Mouse (Mus musculus): ENCODE results near the gene Cnr2. TPM values are rescaled to one million over a fixed set of nuclear protein-coding genes. Genes with fewer than 3 reads are reported as not detected.
A peak's percentile ranks its signal among the peaks of the same experiment; 100 is the strongest.

The Cnr2 gene
- total and polyA plus RNA-seq, 3 experiments, result 0.23 to 0.88 (median 0.59) TPM

DNA sequence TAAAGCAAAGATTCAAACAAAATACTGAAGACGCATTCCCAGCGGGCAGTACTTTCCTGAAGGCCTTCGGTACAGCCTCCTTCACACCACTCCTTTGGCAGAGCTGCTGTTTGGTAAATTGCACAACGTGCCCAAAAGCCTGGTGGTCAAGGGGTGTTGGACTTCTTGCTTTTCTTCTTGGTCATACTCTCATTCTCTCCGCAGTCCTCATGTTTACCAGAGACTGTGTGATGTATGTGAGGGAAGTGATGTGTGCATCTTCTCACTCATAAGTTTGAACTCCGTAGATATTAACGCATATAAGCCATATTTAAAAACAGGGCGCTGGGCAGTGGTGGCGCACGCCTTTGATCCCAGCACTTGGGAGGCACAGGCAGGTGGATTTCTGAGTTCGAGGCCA is 40.6 kb upstream of the Cnr2 start:
- Histone ChIP-seq H3K79me2 (replicated peaks; ENCODE audit: control insufficient read depth, insufficient read depth, low read length) (peaks cover 3% of the 10 kb centered on the region), H3K9ac (ENCODE audit: low read depth, low read length) (no peak overlapping the region), H3K27ac (no peak overlapping the region; the same call in 1 of the 2 replicates), H3K27me3 (ENCODE audit: control insufficient read depth, insufficient read depth, low read length) (no peaks in the 10 kb centered on the region), H3K4me3 (no peak overlapping the region), H3K36me3 (ENCODE audit: control insufficient read depth, insufficient read depth, low read length) (peaks cover 20% of the 10 kb centered on the region), H3K4me1 (ENCODE audit: control insufficient read depth, insufficient read depth, low read length) (peaks cover 8% of the 10 kb centered on the region)
- no peak for DNase-seq
- TF ChIP-seq CTCF (IDR thresholded peaks at IDR 0.05) (no peak), EP300 (IDR thresholded peaks at IDR 0.05; ENCODE audit: insufficient read depth, low read depth, low read length) (no peak), POLR2A (IDR thresholded peaks at IDR 0.05; ENCODE audit: insufficient read depth, low read depth, low read length) (no peak)
- WGBS, result 78% methylated on average over 11 of the region's 11 CpGs
- intact Hi-C loops (cut with DNase I), result loop anchor here (10.0 kb wide), 1 partner anchor 500 kb away; the partner anchor contains the start of gene Srrm1

DNA sequence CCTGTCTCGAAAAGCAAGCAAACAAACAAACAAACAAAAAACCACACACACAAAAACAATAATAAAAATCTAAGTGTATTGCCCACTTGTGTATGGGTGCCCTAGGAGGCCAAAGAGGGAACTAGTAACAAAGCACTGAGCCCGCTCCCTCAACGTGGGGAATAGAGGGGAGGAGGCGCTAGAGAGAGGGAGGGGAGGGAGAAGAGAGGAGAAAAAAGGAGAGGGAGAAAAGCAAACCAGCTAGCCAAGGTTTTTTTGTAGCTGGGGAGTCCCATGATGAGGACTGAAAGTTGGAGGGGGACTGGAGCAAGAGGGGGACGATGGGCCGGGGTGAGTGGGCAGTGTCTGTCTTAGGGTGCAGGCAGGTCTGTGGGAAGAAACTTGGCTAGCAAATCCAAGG is 40.1 kb upstream of the Cnr2 start:
- H3K79me2 ChIP-seq (replicated peaks; ENCODE audit: control insufficient read depth, insufficient read depth, low read length), result peaks cover 3% of the 10 kb centered on the region
- H3K9ac ChIP-seq (ENCODE audit: low read depth, low read length), result peak overlapping the region; percentile 92
- peaks cover 25% of the 10 kb centered on the region for H3K36me3 ChIP-seq (ENCODE audit: control insufficient read depth, insufficient read depth, low read length)
- H3K4me1 ChIP-seq (ENCODE audit: control insufficient read depth, insufficient read depth, low read length), result peaks cover 8% of the 10 kb centered on the region
- intact Hi-C loops (cut with DNase I), result loop anchor here (10.0 kb wide), 1 partner anchor 500 kb away; the partner anchor contains the start of gene Srrm1
- H3K27ac ChIP-seq, result peak overlapping the region; percentile 90
- H3K27me3 ChIP-seq (ENCODE audit: control insufficient read depth, insufficient read depth, low read length), result no peaks in the 10 kb centered on the region
- peak overlapping the region; percentile 90 for H3K4me3 ChIP-seq
- DNase-seq, result no peak
- TF ChIP-seq CTCF (IDR thresholded peaks at IDR 0.05), result no peak
- TF ChIP-seq POLR2A (IDR thresholded peaks at IDR 0.05; ENCODE audit: insufficient read depth, low read depth, low read length), result no peak
- no peak for TF ChIP-seq EP300 (IDR thresholded peaks at IDR 0.05; ENCODE audit: insufficient read depth, low read depth, low read length)
- 7% methylated on average over 6 of the region's 6 CpGs for WGBS

DNA sequence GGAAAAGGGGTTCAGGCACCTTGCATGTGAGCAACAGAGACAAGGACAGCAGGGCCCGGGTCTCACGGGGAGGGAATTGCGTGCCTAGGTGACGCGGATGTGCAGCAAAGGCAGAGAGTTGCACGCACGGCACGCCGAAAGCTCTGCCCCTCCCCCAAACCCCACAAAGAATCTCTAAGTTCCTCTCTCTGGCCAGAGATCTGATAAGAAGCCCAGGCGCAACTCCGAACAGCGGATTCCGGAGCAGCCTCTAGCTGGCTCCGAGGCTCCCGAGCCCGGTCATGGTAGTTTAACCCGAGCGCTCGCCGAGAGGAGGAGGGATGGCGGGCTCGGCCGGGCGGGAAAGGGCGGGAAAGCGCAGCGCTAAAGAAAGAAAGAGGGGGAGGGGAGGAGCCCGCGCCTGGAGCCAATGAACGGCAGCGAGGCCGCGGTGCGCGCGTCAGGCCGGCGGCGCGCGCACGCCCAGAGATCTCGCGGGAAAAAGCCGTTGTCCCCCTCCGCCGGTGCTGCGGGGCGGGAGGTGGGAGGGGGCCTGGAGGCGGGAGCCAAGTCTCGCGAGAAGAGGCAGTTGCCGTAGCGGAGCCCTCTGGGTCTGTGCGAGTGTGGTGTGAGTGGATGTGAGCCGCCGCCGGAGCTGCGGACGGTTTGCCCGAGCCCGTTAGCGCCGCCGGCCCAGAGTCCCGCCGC is 39.5 kb upstream of the Cnr2 start, which contains the start of gene Srsf10:
TSS of gene Srsf10 (plus strand) at position 212 of the 687 bp plus-strand sequence.
- under 1% methylated on average over 59 of the region's 67 CpGs for WGBS
- intact Hi-C loops (cut with DNase I), result loop anchor here (1.0 to 10.0 kb wide), 2 partner anchors 18 to 501 kb away; partner anchors contain the start of genes Pnrc2 and Srrm1
- peak; percentile 78 for TF ChIP-seq POLR2A (IDR thresholded peaks at IDR 0.05; ENCODE audit: insufficient read depth, low read depth, low read length)
- TF ChIP-seq CTCF (IDR thresholded peaks at IDR 0.05), result no peak
- 0 out of 2 replicates have a peak, but pooled peaks have one; percentile 12 for TF ChIP-seq EP300 (IDR thresholded peaks at IDR 0.05; ENCODE audit: insufficient read depth, low read depth, low read length)

DNA sequence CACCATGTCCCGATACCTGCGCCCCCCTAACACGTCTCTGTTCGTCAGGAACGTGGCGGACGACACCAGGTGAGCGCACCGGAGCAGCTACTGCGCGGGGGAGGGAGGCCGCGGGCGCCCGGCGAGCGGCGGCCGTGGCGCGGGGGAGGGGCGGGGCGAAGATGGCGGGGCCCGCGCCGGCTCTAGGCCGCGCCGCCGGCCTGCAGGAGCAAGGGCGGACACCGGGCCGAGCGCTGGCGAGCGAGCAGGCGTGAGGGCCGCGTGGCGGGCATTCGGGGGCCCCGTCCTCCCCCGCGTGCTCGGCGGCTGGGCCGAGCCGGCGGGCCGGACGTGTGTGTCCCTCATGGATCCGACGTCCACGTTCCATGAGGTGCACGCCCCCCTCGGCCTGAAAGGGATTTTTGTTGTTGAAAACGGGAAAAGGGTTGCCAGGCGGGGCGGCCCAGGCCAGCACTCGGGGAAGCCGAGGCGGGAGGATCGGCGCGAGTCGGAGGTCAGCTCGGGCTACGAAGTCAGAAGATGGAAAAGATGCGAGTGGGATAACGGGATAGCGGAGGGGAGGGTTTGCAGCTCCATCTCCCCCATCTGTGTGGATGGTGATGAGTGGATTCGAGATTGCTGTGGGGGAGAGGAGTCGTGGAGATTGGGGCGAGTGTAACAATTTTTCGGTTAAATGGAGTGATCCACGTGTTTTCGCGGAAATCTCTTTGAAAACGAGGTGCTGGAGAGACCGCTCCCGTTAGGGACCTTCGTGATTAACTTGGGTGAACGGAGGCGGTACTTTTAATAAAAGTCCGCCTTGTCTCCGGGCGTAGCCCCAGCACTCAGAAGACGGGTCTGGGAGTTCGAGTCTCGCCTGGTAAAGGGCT is 38.7 kb upstream of the Cnr2 start:
- peak overlapping the region; percentile 90 for H3K4me3 ChIP-seq
- peaks cover 10% of the 10 kb centered on the region for H3K4me1 ChIP-seq (ENCODE audit: control insufficient read depth, insufficient read depth, low read length)
- 1% methylated on average over 78 of the region's 91 CpGs for WGBS
- intact Hi-C loops (cut with DNase I), result loop anchor here (1.0 to 10.0 kb wide), 2 partner anchors 17 to 502 kb away; partner anchors contain the start of genes Pnrc2 and Srrm1
- DNase-seq, result peak in 1 of 2 experiments; percentile 77
- peaks cover 33% of the 10 kb centered on the region for H3K36me3 ChIP-seq (ENCODE audit: control insufficient read depth, insufficient read depth, low read length)
- peaks cover 3% of the 10 kb centered on the region for H3K79me2 ChIP-seq (replicated peaks; ENCODE audit: control insufficient read depth, insufficient read depth, low read length)
- no peaks in the 10 kb centered on the region for H3K27me3 ChIP-seq (ENCODE audit: control insufficient read depth, insufficient read depth, low read length)
- H3K9ac ChIP-seq (ENCODE audit: low read depth, low read length), result peak overlapping the region; percentile 99
- no peak for TF ChIP-seq EP300 (IDR thresholded peaks at IDR 0.05; ENCODE audit: insufficient read depth, low read depth, low read length)
- no peak for TF ChIP-seq POLR2A (IDR thresholded peaks at IDR 0.05; ENCODE audit: insufficient read depth, low read depth, low read length)
- no peak for TF ChIP-seq CTCF (IDR thresholded peaks at IDR 0.05)
- peak overlapping the region; percentile 90 for H3K27ac ChIP-seq

More for the DNA sequence above, 39.5 kb upstream of the Cnr2 start, which contains the start of gene Srsf10:
- H3K79me2 ChIP-seq (replicated peaks; ENCODE audit: control insufficient read depth, insufficient read depth, low read length), result peaks cover 3% of the 10 kb centered on the region
- H3K36me3 ChIP-seq (ENCODE audit: control insufficient read depth, insufficient read depth, low read length), result peaks cover 30% of the 10 kb centered on the region
- peak within 1 kb of the TSS; percentile 90 for H3K27ac ChIP-seq
- H3K27me3 ChIP-seq (ENCODE audit: control insufficient read depth, insufficient read depth, low read length), result no peaks in the 10 kb centered on the region
- peak within 1 kb of the TSS; percentile 90 for H3K4me3 ChIP-seq
- H3K4me1 ChIP-seq (ENCODE audit: control insufficient read depth, insufficient read depth, low read length), result peaks cover 10% of the 10 kb centered on the region
- peak within 1 kb of the TSS; percentile 99 for H3K9ac ChIP-seq (ENCODE audit: low read depth, low read length)
- DNase-seq, result peak; percentile 95 to 97

DNA sequence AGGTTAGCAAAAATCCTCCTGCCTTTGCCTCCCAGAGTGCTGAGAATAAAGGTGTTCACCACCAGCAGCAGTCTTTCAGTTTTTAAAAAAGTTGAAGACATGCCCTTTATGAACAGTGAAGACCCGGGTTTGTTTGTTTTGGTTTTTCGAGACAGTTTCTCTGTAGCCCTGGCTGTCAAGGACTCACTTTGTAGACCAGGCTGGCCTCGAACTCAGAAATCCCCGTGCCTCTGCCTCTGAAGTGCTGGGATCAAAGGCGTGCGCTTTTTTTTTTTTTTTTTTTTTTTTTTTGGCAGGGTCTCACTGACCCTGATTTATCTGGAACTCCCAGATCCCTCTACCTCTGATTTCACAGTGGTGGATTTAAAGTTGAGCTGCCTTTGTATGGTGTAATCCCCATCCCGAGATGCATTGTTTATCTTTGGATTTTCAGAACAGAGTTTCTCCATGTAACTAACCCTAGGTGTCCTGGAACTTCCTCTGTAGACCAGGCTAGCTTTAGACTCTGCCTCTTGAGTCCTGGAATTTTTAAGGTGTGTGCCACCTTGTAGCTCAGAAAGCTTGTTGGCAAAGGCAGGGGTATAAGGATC is 37.5 kb upstream of the Cnr2 start:
- peak overlapping the region; percentile 90 for H3K27ac ChIP-seq
- no peak for DNase-seq
- H3K9ac ChIP-seq (ENCODE audit: low read depth, low read length), result no peak overlapping the region
- H3K36me3 ChIP-seq (ENCODE audit: control insufficient read depth, insufficient read depth, low read length), result peaks cover 41% of the 10 kb centered on the region
- intact Hi-C loops (cut with DNase I), result loop anchor here (10.0 kb wide), 1 partner anchor 503 kb away; the partner anchor contains the start of gene Srrm1
- peak overlapping the region; percentile 90 for H3K4me3 ChIP-seq
- H3K4me1 ChIP-seq (ENCODE audit: control insufficient read depth, insufficient read depth, low read length), result peaks cover 10% of the 10 kb centered on the region
- 7% methylated on average over 7 of the region's 7 CpGs for WGBS
- peaks cover 3% of the 10 kb centered on the region for H3K79me2 ChIP-seq (replicated peaks; ENCODE audit: control insufficient read depth, insufficient read depth, low read length)
- TF ChIP-seq POLR2A (IDR thresholded peaks at IDR 0.05; ENCODE audit: insufficient read depth, low read depth, low read length), result no peak
- no peak for TF ChIP-seq EP300 (IDR thresholded peaks at IDR 0.05; ENCODE audit: insufficient read depth, low read depth, low read length)
- TF ChIP-seq CTCF (IDR thresholded peaks at IDR 0.05), result no peak
- no peaks in the 10 kb centered on the region for H3K27me3 ChIP-seq (ENCODE audit: control insufficient read depth, insufficient read depth, low read length)
